Comparison of ENCODE assay signal across 8 mouse cellular contexts in genomic region chr11:120236114-120236437, GRCm38 (mm10). TPM values are rescaled to one million over a fixed set of nuclear protein-coding genes. Genes with fewer than 3 reads are reported as not detected.
DNase-seq lines count a peak whose midpoint lies in the region; ATAC-seq and TF ChIP-seq lines count a peak whose summit lies in the region.

No protein-coding gene starts in this region.

- no peak for DNase-seq in heart, adult 2 months
- DNase-seq in heart, adult 9 months (ENCODE audit: low spot score in 2 of 2): no peak
- no peak for DNase-seq in testis, postnatal 14 days (ENCODE audit: low spot score)
- no peak for DNase-seq in liver, embryonic 11.5 days (ENCODE audit: low spot score)
- DNase-seq in layer of hippocampus, postnatal 14 days (ENCODE audit: low spot score in 2 of 2): no peak
- no peak for DNase-seq in gastrocnemius, postnatal 10 days

- no peak for ATAC-seq in liver, embryonic 11.5 days (replicated peaks; ENCODE audit: low FRiP score)
- no peak for ATAC-seq in stomach, embryonic 16.5 days (ENCODE audit: insufficient read depth, low FRiP score)

- no peaks in the 10 kb centered on the region for H3K27me3 ChIP-seq in heart, adult 2 months (ENCODE audit: control insufficient read depth, insufficient read depth, low read length)
- no peaks in the 10 kb centered on the region; the same call in 1 of the 2 replicates for H3K27me3 ChIP-seq in testis, adult 2 months (ENCODE audit: control insufficient read depth, insufficient read depth, low read length)
- peaks cover 51% of the 10 kb centered on the region for H3K27me3 ChIP-seq in liver, embryonic 11.5 days (replicated peaks; ENCODE audit: control insufficient read depth, insufficient read depth, low read length)
- H3K27me3 ChIP-seq in stomach, embryonic 16.5 days (ENCODE audit: control insufficient read depth, insufficient read depth, low read length): no peaks in the 10 kb centered on the region

- H3K4me2 ChIP-seq in liver, embryonic 11.5 days: peak overlapping the region; percentile 99
- peak overlapping the region; percentile 87 for H3K4me2 ChIP-seq in stomach, embryonic 16.5 days (ENCODE audit: low read depth, low read length)

- WGBS in heart, adult 2 months: 2% methylated on average over 13 of the region's 13 CpGs
- 1% methylated on average over 13 of the region's 13 CpGs for WGBS in liver, embryonic 11.5 days
- 3% methylated on average over 13 of the region's 13 CpGs for WGBS in stomach, embryonic 16.5 days

- H3K9ac ChIP-seq in heart, adult 2 months (ENCODE audit: low read depth, low read length): peak overlapping the region; percentile 99
- H3K9ac ChIP-seq in liver, embryonic 11.5 days (ENCODE audit: low read depth, low read length): peak overlapping the region; percentile 83
- H3K9ac ChIP-seq in stomach, embryonic 16.5 days (ENCODE audit: low read length): peak overlapping the region; percentile 96

- no peaks in the 10 kb centered on the region for H3K9me3 ChIP-seq in liver, embryonic 11.5 days (ENCODE audit: control insufficient read depth, low read length)
- H3K9me3 ChIP-seq in stomach, embryonic 16.5 days (replicated peaks; ENCODE audit: control insufficient read depth, low read length): no peaks in the 10 kb centered on the region

- H3K79me2 ChIP-seq in heart, adult 2 months (replicated peaks; ENCODE audit: control insufficient read depth, insufficient read depth, low read length): no peaks in the 10 kb centered on the region; the same call in 1 of the 2 replicates

- H3K36me3 ChIP-seq in heart, adult 2 months (ENCODE audit: control insufficient read depth, insufficient read depth, low read length): 0 out of 2 replicates have a peak, but pooled peaks cover 3% of the 10 kb centered on the region
- no peaks in the 10 kb centered on the region for H3K36me3 ChIP-seq in testis, adult 2 months (ENCODE audit: control insufficient read depth, insufficient read depth, low read length)
- H3K36me3 ChIP-seq in liver, embryonic 11.5 days (ENCODE audit: control insufficient read depth, insufficient read depth, low read length): no peaks in the 10 kb centered on the region
- no peaks in the 10 kb centered on the region for H3K36me3 ChIP-seq in stomach, embryonic 16.5 days (ENCODE audit: control insufficient read depth, insufficient read depth, low read length)

- H3K4me3 ChIP-seq in heart, adult 2 months: peak overlapping the region; percentile 75
- peak overlapping the region; percentile 84 for H3K4me3 ChIP-seq in testis, adult 2 months (ENCODE audit: control insufficient read depth, low read depth, low read length)
- peak overlapping the region; percentile 87 for H3K4me3 ChIP-seq in liver, embryonic 11.5 days (ENCODE audit: low read depth, low read length)
- H3K4me3 ChIP-seq in stomach, embryonic 16.5 days (replicated peaks; ENCODE audit: low read length): peak overlapping the region; percentile 65

- no peak for TF ChIP-seq POLR2A in heart, adult 2 months (IDR thresholded peaks at IDR 0.05; ENCODE audit: insufficient read depth, low read depth, low read length)
- no peak for TF ChIP-seq POLR2A in testis, adult 2 months (IDR thresholded peaks at IDR 0.05; ENCODE audit: control insufficient read depth, low read depth, low read length)

- H3K4me1 ChIP-seq in heart, adult 2 months (ENCODE audit: control insufficient read depth, insufficient read depth, low read length): peaks cover 13% of the 10 kb centered on the region
- peaks cover 43% of the 10 kb centered on the region for H3K4me1 ChIP-seq in testis, adult 2 months (ENCODE audit: control insufficient read depth, insufficient read depth, low read length)
- peaks cover 47% of the 10 kb centered on the region for H3K4me1 ChIP-seq in liver, embryonic 11.5 days (replicated peaks; ENCODE audit: control insufficient read depth, insufficient read depth, low read length)
- H3K4me1 ChIP-seq in stomach, embryonic 16.5 days (ENCODE audit: control insufficient read depth, insufficient read depth, low read length): peaks cover 28% of the 10 kb centered on the region

- TF ChIP-seq EP300 in heart, adult 2 months (IDR thresholded peaks at IDR 0.05; ENCODE audit: insufficient read depth, low read depth, low read length): no peak

- H3K27ac ChIP-seq in heart, adult 2 months: peak overlapping the region; percentile 93
- H3K27ac ChIP-seq in testis, adult 2 months (ENCODE audit: control insufficient read depth, insufficient read depth, low read depth, low read length): peak overlapping the region; percentile 74
- peak overlapping the region; percentile 91 for H3K27ac ChIP-seq in liver, embryonic 11.5 days (ENCODE audit: low read depth, low read length)
- H3K27ac ChIP-seq in stomach, embryonic 16.5 days (ENCODE audit: low read length): peak overlapping the region; percentile 80

- intact Hi-C loops in heart, adult 2 months (cut with DNase I): no loop called here

- TF ChIP-seq CTCF in heart, adult 2 months (IDR thresholded peaks at IDR 0.05): no peak
- no peak for TF ChIP-seq CTCF in testis, adult 2 months (IDR thresholded peaks at IDR 0.05; ENCODE audit: control insufficient read depth, insufficient read depth, insufficient replicate concordance, low read depth, low read length)

RNA-seq across cellular contexts. Expression of gene Bahcc1, which starts 3.3 kb away (rescaled TPM):
- total RNA-seq in heart, adult 2 months (2021): 1 to 10 TPM; 5.4 to 9.7 TPM
- polyA plus RNA-seq in heart, adult 2 months (2012; rRNA removed): 5.9 and 6.4 TPM in 2 replicates
- 2.3 and 2.9 TPM in 2 replicates for polyA plus RNA-seq in testis, adult 2 months (2012; rRNA removed)
- 6.7 and 8.8 TPM in 2 replicates for polyA plus RNA-seq in liver, embryonic 11.5 days (2014; fragmentation: Nextera tagmentation; extraction: Ambion mirVana)
- 4.5 and 5.6 TPM in 2 replicates for polyA plus RNA-seq in stomach, embryonic 16.5 days (2015; fragmentation: Nextera tagmentation; extraction: Ambion mirVana)
- total RNA-seq in layer of hippocampus, postnatal 14 days (2021): 10 to 100 TPM; 20.3 to 20.7 TPM
- 10 to 100 TPM in 1 of 2 experiments, 1 to 10 TPM in 1; 6.4 to 10.5 TPM for total RNA-seq in gastrocnemius, postnatal 10 days (2021)
